Mouse (Mus musculus) inflammation-experienced regulatory T-cells, adult 6 months (primary cell): Measurements from ENCODE around the gene Per2. TPM values are rescaled to one million over a fixed set of nuclear protein-coding genes. Genes with fewer than 3 reads are reported as not detected.
A peak's percentile ranks its signal among the peaks of the same experiment; 100 is the strongest.
"Not testable (repeated sequence)": the region's sequence is repeated elsewhere in the genome, so short reads cannot be mapped to it uniquely, and the experiment has no call there.

Experiments used
- ATAC-seq: one replicate; pipeline ENCODE4 v1.8.0; 2017
- polyA plus RNA-seq, 3 experiments: library from polyadenylated mRNA; unstranded; fragments of 100-300 nt; shearing (Covaris generic); gene quantifications; one replicate each; pipeline ENCODE4 v1.2.1; 2017

The Per2 gene
- polyA plus RNA-seq, result 1 to 10 TPM in 2 of 3 experiments, under 1 TPM in 1; 0.69 to 1.6 (median 1.2) TPM

- ATAC-seq, result peak; percentile 98
Observed at GRCm38 (mm10) chr1:91459059-91459809, at the start of gene Per2. Gene Per2 (minus strand): TSS chr1:91459324.

- no peak for ATAC-seq
Observed at GRCm38 (mm10) chr1:91504615-91505014, 45.5 kb upstream of the Per2 start.

GRCm38 (mm10) chr1:91498579-91498978, 39.5 kb upstream of the Per2 start:
- ATAC-seq, result no peak

- ATAC-seq, result no peak
Observed at GRCm38 (mm10) chr1:91495321-91495720, 36.2 kb upstream of the Per2 start.

- peak; percentile 97 for ATAC-seq
Observed at GRCm38 (mm10) chr1:91494457-91495140, 35.5 kb upstream of the Per2 start, which contains the start of gene Traf3ip1. Gene Traf3ip1 (plus strand): TSS chr1:91494647.

- ATAC-seq, result no peak
Observed at GRCm38 (mm10) chr1:91493938-91494337, 34.8 kb upstream of the Per2 start.

- no peak for ATAC-seq
Observed at GRCm38 (mm10) chr1:91492740-91493139, 33.6 kb upstream of the Per2 start.

GRCm38 (mm10) chr1:91490322-91490721, 31.2 kb upstream of the Per2 start:
- no peak for ATAC-seq

GRCm38 (mm10) chr1:91486165-91486564, 27.0 kb upstream of the Per2 start:
- no peak for ATAC-seq

GRCm38 (mm10) chr1:91485422-91485821, 26.3 kb upstream of the Per2 start:
- ATAC-seq, result no peak

GRCm38 (mm10) chr1:91484011-91484346, 24.9 kb upstream of the Per2 start:
- ATAC-seq, result no peak

GRCm38 (mm10) chr1:91483304-91484010, 24.3 kb upstream of the Per2 start:
- ATAC-seq, result peak; percentile 68

GRCm38 (mm10) chr1:91482616-91483211, 23.6 kb upstream of the Per2 start:
- no peak for ATAC-seq

- ATAC-seq, result no peak
Observed at GRCm38 (mm10) chr1:91478958-91479357, 19.8 kb upstream of the Per2 start.

- not testable (repeated sequence) for ATAC-seq
Observed at GRCm38 (mm10) chr1:91478145-91478544, 19.0 kb upstream of the Per2 start.

GRCm38 (mm10) chr1:91469888-91470419, 10.8 kb upstream of the Per2 start:
- no peak for ATAC-seq

- ATAC-seq, result no peak
Observed at GRCm38 (mm10) chr1:91466186-91466585, 7.1 kb upstream of the Per2 start.

- no peak for ATAC-seq
Observed at GRCm38 (mm10) chr1:91465244-91465643, 6.1 kb upstream of the Per2 start.

- no peak for ATAC-seq
Observed at GRCm38 (mm10) chr1:91464436-91464835, 5.3 kb upstream of the Per2 start.

GRCm38 (mm10) chr1:91463336-91463995, 4.3 kb upstream of the Per2 start:
- ATAC-seq, result no peak

GRCm38 (mm10) chr1:91460564-91460963, 1.4 kb upstream of the Per2 start:
- ATAC-seq, result no peak

GRCm38 (mm10) chr1:91460069-91460468, 945 bp upstream of the Per2 start:
- ATAC-seq, result no peak
